Mouse (Mus musculus): ENCODE results near the gene Pou6f2.

- TF ChIP-seq CTCF (IDR thresholded peaks at IDR 0.05; ENCODE audit: control insufficient read depth, insufficient read depth, insufficient replicate concordance, low read depth, low read length), result no peak
- no peak for TF ChIP-seq POLR2A (IDR thresholded peaks at IDR 0.05; ENCODE audit: control insufficient read depth, low read depth, low read length)
Measured at GRCm38 (mm10) chr13:18281084-18281483, 116.4 kb downstream of the Pou6f2 start.
